Mouse (Mus musculus) bone marrow, adult 2 months (tissue): ENCODE results near the gene Khk.

ENCODE experiments used
- CTCF ChIP-seq: fragments of 200-500 bp; IDR thresholded peaks from 2 replicates; pipeline ENCODE4 v1.5.1; 2011; ENCODE audit warnings: low read length, control low read depth; ENCODE audit not compliant: control insufficient read depth, insufficient read depth
- POLR2A ChIP-seq: fragments of 200-500 bp; IDR thresholded peaks from 2 replicates; pipeline ENCODE4 v1.6.1; 2011; ENCODE audit warnings: low read depth, mild to moderate bottlenecking, control low read depth, low read length, borderline replicate concordance; ENCODE audit not compliant: control insufficient read depth

- TF ChIP-seq CTCF (no peak), POLR2A (no peak)
Observed at GRCm38 (mm10) chr5:30951706-30952105, 30.5 kb downstream of the Khk start.
